Mouse (Mus musculus): Measurements from ENCODE around the gene Aco2. TPM values are rescaled to one million over a fixed set of nuclear protein-coding genes. Genes with fewer than 3 reads are reported as not detected.

Aco2 gene
- total RNA-seq, 2 experiments from 2014 or later = 1,155 to 1,439 TPM

- peak overlapping the region; percentile 93 for H3K27ac ChIP-seq
- intact Hi-C loops (cut with DNase I) = loop anchor here (5.0 kb wide), 1 partner anchor 173 kb away; no protein-coding TSS in a partner anchor
These were observed 43.6 kb downstream of the Aco2 start for GRCm38 (mm10) chr15:81915663-81916062.

GRCm38 (mm10) chr15:81917201-81917600 is 45.1 kb downstream of the Aco2 start:
- DNase-seq = peak; percentile 25
- intact Hi-C loops (cut with DNase I) = loop anchor here (5.0 kb wide), 1 partner anchor 175 kb away; no protein-coding TSS in a partner anchor
- H3K27ac ChIP-seq = peak overlapping the region; percentile 93; the same call in 1 of the 2 replicates
- H3K4me3 ChIP-seq = no peak overlapping the region
- no peak for TF ChIP-seq CTCF (IDR thresholded peaks at IDR 0.05)

More at GRCm38 (mm10) chr15:81915663-81916062, 43.6 kb downstream of the Aco2 start:
- H3K4me3 ChIP-seq = no peak overlapping the region
- TF ChIP-seq CTCF (IDR thresholded peaks at IDR 0.05) = no peak
- DNase-seq = peak; percentile 45

GRCm38 (mm10) chr15:81917621-81918463 is 45.7 kb downstream of the Aco2 start:
- Histone ChIP-seq H3K27ac (peak overlapping the region; percentile 93; the same call in 1 of the 2 replicates), H3K4me3 (no peak overlapping the region)
- peak; percentile 88 for DNase-seq
- TF ChIP-seq CTCF (IDR thresholded peaks at IDR 0.05) = peak; percentile 88
- intact Hi-C loops (cut with DNase I) = loop anchor here (5.0 kb wide), 1 partner anchor 176 kb away; no protein-coding TSS in a partner anchor

GRCm38 (mm10) chr15:81919062-81919461 is 47.0 kb downstream of the Aco2 start:
- DNase-seq = peak; percentile 31
- H3K4me3 ChIP-seq = no peak overlapping the region
- intact Hi-C loops (cut with DNase I) = loop anchor here (5.0 kb wide), 1 partner anchor 177 kb away; no protein-coding TSS in a partner anchor
- no peak overlapping the region; the same call in 1 of the 2 replicates for H3K27ac ChIP-seq
- TF ChIP-seq CTCF (IDR thresholded peaks at IDR 0.05) = no peak

GRCm38 (mm10) chr15:81920546-81921217 is 48.6 kb downstream of the Aco2 start:
- Histone ChIP-seq H3K27ac (peak overlapping the region; percentile 40), H3K4me3 (no peak overlapping the region)
- intact Hi-C loops (cut with DNase I) = no loop called here
- no peak for TF ChIP-seq CTCF (IDR thresholded peaks at IDR 0.05)
- DNase-seq = peak; percentile 40

- TF ChIP-seq CTCF (IDR thresholded peaks at IDR 0.05) = no peak
- peak; percentile 19 for DNase-seq
- peak overlapping the region; percentile 40; the same call in 1 of the 2 replicates for H3K27ac ChIP-seq
- intact Hi-C loops (cut with DNase I) = no loop called here
- H3K4me3 ChIP-seq = no peak overlapping the region
These were observed 49.1 kb downstream of the Aco2 start for GRCm38 (mm10) chr15:81921255-81921654.

- Histone ChIP-seq H3K27ac (no peak overlapping the region), H3K4me3 (peak overlapping the region; percentile 92)
- intact Hi-C loops (cut with DNase I) = no loop called here
- DNase-seq = no peak
- TF ChIP-seq CTCF (IDR thresholded peaks at IDR 0.05) = no peak
These were observed 52.8 kb downstream of the Aco2 start for GRCm38 (mm10) chr15:81924933-81925332.

- Histone ChIP-seq H3K4me3 (peak within 1 kb of the TSS; percentile 92), H3K27ac (peak within 1 kb of the TSS; percentile 88)
- DNase-seq = peak; percentile 97
- TF ChIP-seq CTCF (IDR thresholded peaks at IDR 0.05) = no peak
- intact Hi-C loops (cut with DNase I) = no loop called here
These were observed 53.8 kb downstream of the Aco2 start, which contains the start of gene Polr3h for GRCm38 (mm10) chr15:81925760-81926445. Gene Polr3h, minus strand, starts transcription at chr15:81926240.

GRCm38 (mm10) chr15:81926446-81926822 is 54.3 kb downstream of the Aco2 start:
- no peak for DNase-seq
- peak overlapping the region; percentile 92 for H3K4me3 ChIP-seq
- intact Hi-C loops (cut with DNase I) = no loop called here
- TF ChIP-seq CTCF (IDR thresholded peaks at IDR 0.05) = no peak
- no peak overlapping the region for H3K27ac ChIP-seq

GRCm38 (mm10) chr15:81927741-81928140 is 55.6 kb downstream of the Aco2 start:
- H3K27ac ChIP-seq = no peak overlapping the region
- intact Hi-C loops (cut with DNase I) = no loop called here
- H3K4me3 ChIP-seq = no peak overlapping the region
- DNase-seq = no peak
- TF ChIP-seq CTCF (IDR thresholded peaks at IDR 0.05) = no peak

GRCm38 (mm10) chr15:81928277-81928676 is 56.2 kb downstream of the Aco2 start:
- no peak overlapping the region; the same call in 1 of the 2 replicates for H3K27ac ChIP-seq
- TF ChIP-seq CTCF (IDR thresholded peaks at IDR 0.05) = no peak

GRCm38 (mm10) chr15:81932951-81933470 is 60.9 kb downstream of the Aco2 start:
- no peak for DNase-seq
- Histone ChIP-seq H3K27ac (no peak overlapping the region), H3K4me3 (no peak overlapping the region)
- TF ChIP-seq CTCF (IDR thresholded peaks at IDR 0.05) = no peak
- intact Hi-C loops (cut with DNase I) = no loop called here

More at GRCm38 (mm10) chr15:81928277-81928676, 56.2 kb downstream of the Aco2 start:
- intact Hi-C loops (cut with DNase I) = no loop called here
- DNase-seq = peak; percentile 43
- no peak overlapping the region for H3K4me3 ChIP-seq

Data from gastrocnemius, adult 2 months (tissue).